Mouse (Mus musculus) frontal cortex, postnatal 10 days (tissue): ENCODE measurements around the gene Pga5.

Experiments used
- DNase-seq, 2 experiments: peaks; one replicate each; pipeline ENCODE4 v3.0.0; 2022; ENCODE audit warnings: low spot score in 2 of 2, mixed read lengths in 1 of 2

Gene Pga5

DNA sequence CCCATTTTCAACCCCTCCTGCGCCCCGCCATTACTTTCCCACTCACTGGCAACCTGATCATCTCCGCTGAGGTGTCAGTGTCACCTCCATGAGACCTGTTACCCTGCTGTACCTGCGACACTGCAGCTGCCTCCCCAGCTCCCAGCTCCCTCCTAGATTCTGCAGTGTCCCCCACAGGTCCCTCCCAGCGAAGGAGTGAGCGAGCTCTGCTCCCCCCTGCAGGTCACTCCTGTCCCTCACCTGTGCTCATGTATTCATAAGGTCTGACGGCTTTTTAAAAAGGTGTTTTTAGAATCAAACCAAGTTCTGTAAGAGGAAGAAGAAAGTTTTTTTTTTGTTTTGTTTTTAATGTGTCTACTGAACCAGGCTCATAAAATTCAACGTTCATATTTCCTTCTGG is 24.3 kb upstream of the Pga5 start:
- no peak for DNase-seq

DNA sequence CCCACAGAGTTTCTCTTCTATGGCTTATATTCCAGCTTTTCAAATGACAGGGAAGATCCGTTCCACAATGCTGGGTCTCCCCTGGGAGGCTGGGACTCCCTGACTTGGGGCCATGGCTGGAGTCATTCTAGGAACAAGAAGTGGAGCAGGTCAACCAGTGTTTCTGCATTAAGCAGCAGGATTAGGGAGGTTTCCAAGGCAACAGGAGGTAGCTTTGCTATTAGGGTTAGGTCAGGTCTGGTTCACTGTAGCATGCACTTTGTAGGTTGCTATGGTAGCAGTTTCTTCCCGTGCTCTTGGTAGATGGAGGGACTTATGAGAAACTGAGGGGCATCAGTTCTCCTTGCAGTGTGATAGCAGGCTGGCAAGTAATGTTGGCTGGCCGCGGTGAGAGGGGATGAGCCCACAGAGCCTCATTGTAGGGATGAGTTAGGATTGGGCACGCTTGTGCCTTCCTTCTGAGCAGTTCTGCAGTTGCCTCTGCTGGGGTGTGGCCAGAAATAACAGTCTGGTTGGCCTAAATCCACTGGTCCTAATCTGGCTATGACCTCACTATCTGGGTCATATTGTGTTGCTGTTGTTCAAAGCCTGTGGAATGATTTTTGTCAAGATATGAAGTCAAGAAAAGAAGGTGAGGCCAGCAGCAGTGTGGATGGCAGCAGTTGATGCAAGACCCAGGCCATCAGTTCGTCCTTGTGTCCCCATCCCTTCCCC is 23.3 kb upstream of the Pga5 start:
- DNase-seq, result no peak

DNA sequence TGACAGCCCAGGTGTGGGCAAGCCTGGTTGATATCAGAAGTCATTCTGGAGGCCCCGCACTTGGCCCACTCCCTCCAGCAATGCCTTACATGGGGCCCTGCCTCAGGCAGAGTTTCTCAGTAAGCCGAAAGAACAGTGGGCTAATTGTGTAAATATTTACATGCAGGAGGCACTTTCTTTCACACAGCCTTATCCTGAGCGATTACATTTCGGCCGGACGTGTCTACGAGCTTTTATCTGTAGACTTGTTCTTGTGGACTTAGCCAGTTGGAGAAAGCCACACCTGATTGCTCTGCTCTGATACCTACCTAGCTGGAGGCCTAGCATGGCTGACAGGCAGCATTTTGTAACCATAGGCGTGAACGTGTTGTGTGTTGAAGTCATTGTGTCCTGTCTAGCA is 22.0 kb upstream of the Pga5 start:
- no peak for DNase-seq

DNA sequence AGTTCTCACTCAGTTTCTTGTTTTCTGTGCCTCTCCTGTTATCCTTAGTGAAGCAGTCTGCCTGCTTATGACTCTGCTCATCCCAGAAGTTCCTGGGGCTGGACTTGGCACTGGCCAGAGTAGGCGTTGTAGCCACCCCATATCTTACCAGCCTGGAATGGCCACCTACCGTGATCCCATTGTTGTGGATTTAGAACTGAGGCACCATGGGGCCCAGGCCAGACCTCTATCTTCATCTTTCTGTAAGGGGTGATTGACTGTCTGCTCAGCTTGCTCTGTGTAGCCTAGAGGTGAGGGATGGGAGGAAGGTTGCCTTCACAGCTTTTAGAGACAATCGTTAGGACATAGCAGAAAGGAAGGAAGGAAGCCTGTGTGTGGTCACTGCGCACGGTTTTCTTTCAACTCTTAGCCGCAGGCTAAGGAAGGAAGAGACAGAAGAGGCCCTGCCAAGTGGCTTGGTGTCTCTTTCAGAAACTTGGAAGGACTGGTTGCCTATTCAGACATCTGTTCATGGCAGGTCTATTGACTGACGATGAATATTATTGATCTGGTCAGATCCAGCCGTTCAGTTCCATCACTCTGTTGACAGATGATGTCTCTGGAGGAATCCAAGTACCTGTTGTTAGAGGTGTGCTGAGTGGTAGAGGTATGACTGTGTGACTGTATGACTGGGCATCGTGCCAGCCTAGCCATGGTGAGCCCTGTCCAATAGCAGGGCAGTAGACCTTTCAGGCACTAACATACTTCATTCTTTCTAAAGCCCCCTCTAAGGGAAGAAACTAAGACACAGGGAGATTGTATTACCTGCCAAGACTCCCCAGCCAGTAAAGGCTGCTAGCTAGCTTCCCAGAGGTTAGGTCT is 20.5 kb upstream of the Pga5 start:
- no peak for DNase-seq

DNA sequence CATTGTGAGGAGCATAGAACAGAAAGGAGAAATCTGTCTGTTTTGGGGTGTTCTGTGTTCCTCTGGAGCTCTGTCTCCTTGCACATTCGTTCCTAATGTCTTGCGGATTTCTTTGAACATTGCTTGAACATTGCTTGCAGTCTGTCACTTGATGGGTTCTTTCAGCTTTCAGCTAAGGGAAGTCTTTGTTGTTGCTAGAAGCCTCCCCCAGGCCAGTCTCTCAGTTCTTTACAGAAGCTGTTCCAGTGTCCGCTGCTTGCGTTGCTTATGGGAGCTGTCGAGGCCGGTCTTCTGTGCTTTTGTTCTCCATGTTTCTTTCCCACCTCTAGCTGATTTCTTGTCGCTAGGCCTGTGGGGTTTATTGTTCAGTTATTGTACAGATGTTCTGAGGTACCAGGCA is 17.9 kb upstream of the Pga5 start:
- DNase-seq, result no peak

DNA sequence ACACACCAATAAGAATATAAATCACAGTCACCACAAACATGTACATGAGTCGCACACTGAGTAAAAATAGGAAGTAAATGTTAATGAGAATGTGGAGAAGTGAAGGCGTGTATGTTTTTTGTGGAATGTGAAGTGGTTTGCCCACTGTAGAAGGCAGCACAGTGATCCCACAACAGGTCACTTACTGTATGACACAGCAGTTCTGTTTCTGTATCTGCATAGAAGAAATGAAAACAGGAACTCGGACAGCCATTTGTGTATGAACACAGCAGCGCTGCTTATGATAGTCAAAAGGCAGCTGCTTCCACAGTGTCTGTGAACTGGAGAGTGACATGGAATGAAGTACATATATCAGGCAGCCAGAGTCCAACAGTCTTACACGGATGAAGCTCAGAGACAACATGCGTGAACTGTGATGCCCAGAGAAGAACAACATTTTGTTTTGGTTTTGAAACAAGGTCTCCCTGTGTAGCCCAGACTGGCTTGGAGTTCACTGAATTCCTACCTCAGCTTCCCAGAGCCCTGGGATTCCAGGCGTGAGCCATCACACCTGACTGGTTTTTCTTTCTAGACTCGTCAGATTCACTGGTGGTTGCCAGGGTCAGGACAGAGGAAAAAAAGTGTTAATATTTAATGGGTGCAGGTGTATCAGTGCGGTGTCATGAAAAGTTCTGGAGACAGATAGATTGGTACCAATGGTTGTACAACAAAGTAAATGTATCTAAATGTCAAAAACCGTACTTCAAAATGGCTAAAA is 16.2 kb upstream of the Pga5 start:
- no peak for DNase-seq

DNA sequence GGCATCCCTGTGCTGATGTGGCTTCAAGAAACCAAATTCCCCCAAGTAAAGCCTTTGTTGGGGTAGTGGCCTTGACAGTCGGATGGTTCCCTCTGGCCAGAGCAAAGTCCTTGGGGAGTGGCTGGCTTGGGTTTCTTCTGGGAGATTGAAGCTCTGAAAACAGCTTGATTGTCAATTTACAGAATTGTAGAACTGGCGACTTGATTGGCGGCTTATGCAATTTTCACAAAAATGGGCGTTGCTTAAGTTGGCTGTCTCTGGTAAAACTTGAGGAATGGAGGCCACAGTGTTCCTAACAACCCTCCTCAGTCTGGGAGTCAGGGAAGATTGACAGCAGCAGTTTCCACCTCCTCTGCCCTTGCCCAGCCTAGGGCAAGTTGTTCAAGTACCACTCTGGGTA is 14.5 kb upstream of the Pga5 start:
- no peak for DNase-seq

DNA sequence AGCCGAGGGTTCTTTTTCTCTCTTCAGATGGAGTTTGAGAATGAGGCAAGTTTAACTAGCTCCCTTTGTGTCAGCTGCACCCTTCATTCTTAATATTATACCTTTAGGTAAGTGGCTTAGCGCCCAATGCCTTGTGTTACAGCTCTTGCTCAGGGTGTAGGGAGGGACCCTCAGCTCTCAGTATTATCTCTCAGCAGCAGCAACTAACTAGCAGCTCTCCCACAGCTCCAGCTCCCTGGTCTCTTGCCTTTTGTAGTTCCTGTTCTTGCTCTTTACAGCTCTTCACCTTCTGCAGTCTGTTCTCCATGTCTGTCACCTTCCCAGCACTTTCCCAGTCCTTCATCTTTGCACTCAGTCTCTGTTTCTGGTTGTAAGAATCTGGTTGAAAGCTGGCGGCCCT is 13.8 kb upstream of the Pga5 start:
- no peak for DNase-seq

DNA sequence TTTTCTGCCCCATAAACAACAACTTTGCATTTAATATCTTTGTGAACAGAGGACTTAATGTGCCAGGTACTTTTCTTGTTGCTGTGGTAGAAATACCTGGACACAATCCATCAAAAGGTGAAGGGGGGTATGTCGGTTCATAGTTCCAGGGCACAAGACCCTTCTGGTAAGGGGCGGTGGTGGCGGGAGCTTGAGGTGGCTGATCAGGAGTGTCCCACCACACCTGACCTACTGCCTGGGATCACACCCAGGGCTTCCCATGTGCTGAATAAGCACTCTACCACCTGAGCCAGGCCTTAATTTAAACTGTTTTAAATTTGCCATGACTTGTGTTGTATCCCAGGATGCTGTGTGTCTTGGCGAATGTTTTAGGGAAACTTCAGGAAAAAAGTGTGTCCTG is 13.2 kb upstream of the Pga5 start:
- no peak for DNase-seq

DNA sequence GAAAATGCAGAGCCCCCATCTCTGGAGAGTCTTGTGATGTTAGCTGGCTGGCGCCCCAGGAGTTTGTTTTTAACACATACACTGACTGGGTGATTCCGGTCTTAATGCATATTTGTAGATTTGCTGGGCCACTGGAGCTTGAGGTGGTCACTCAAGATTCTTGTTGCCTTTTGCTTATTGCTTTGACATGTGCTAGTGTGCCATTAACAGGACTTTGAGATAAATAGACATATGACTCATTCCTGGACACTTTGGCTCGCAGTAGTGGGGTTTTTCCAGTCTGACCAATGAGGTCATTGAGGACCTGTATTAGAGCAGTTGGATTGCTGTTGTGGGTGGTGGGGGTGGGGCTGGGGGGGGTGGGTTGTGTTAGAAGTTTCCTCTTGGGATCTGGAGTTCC is 12.5 kb upstream of the Pga5 start:
- no peak for DNase-seq

DNA sequence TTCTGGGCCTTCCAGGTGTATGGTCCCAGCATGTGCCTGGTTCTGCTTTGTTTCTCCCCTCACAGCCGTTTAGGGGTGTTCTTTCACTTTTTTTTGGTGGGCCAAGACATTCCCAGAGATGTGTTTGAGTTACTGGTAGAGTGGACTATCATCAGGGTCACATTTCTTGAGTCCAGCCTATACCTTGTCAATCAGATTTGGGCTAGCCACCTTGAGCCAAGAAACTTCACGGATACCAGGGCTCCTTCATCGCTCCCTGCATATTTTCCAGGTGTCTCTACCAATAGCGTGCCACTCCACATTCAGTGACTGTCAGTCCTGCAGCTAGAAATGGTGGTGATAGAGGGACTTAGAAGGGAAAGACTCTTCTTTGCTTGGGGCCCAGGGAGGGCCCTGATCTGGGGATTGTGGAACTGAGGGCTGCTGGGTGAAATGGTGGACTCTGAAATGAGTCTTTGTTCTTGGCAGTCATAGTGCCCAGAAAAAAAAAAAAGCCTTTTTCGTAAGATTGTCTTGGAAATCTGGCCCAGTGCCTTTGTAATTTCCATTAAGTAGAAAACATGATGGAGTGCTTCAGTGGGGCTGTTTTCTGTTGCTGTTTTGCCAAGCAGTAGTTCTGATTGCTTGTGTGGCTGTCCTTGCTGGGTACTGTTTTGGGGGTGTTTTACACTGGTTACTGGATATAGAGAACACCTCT is 11.7 kb upstream of the Pga5 start:
- no peak for DNase-seq

DNA sequence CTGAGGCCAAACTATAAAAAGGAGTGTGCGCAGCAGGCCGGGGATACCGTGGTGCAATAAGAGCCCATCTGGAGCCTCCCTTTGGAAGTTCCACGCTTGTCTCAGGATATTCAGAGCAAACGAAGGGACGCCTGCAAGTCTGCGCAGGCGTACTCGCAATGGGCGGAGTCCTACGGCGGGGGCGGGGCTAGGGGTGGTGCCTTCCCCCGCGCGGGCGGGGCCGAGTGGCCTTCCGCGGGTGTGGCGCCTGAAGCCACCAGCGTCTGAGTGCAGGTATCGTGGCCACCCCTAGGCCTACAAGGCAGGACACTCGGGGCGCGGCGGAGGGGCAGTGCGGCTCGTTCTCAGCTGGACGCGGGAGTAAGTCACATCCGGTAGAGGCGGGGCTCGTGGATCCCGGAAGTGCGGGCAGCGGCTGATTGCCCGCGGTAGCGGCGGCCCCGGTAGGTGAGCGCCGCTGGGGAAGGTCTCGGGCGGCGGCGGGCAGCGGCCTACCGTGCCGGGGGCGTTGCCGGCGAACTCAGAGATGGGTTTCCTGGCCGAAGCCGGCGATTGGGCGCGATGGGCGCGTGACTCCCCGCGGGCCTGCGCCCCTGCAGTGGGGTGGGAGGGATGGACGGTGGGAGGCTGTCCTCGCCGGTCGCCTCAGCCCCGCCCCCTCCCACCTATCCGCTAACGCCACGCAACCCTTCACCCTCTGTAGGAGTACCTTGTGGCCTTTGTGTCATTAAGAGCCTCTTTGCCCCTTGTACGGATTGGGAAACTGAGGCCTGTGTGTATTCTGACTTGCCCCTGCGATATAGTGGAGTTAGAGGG is 10.9 kb upstream of the Pga5 start, which contains the start of gene Vps37c:
Vps37c (plus strand) TSS at position 199 of the 816 bp plus-strand sequence.
- peak; percentile 85 to 91 for DNase-seq

DNA sequence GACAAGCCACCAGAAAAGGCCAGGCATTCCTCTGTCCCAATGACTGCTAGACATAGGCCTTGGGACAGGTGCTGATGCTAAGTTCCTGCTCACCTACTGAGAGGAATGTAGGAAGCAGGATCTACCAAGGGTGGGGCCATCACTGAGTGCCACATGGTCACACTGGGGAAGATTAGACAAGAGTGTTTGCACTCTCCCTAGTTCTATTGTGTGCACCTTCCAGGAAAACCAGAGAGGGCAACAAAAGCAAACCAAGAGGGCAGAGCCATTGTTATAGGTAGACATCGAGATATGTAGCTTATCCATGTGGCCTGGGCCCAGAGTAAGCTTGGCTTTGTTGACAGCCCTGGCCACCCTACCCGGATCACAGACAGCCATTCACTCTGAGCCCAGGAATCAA is 7.9 kb upstream of the Pga5 start:
- DNase-seq, result no peak

DNA sequence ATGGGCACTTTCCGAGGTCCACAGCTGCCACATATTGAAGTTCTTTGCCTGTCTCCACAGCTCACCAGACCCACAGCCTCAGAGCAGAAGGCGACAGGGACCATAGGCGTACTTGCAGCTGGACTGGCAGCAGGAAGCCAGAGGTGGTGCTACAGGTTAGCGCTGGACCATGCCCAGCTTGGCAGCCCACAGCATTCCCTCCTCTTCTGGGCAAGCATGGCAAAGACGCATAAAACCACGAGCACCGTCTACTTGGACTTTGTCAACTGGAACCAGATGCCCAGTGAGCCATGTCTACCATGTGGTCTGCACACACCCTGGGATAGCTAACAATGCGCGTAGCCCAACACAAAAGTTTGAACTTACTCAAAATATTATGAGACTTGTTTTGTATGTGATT is 7.2 kb upstream of the Pga5 start:
- DNase-seq, result no peak

DNA sequence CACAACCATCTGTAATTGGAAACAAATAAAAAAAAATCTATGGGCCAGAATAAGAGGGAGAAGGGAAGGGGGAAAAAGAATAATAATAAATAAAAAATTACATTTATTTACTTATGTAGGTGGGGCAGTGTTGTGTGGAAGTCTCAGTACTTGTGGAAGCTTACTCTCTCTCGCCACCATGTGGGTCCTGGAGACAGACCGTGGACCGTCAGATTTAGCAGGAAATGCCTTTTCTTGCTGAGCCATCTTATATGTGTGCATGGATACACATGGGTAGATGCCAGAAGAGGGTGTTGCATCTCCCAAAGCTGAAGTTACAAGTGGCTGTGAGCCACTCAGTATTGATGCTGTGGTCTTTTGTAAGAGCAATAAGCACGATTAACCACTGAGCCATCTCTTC is 3.7 kb upstream of the Pga5 start:
- DNase-seq, result no peak

DNA sequence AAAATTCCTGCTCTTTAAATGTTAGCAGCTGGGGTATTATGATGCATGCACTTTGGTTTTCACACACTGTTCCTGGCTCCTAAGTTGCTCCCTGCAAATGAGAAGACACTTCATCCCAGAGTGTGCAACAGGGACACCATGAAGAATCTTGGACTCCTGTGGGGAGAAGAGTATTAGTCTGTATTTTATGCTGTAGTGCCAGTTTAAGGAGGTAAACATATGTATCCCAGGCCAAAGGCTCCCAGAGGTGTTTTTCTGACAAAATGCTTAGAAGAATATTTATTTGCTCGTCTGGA is 849 bp upstream of the Pga5 start:
- no peak for DNase-seq

DNA sequence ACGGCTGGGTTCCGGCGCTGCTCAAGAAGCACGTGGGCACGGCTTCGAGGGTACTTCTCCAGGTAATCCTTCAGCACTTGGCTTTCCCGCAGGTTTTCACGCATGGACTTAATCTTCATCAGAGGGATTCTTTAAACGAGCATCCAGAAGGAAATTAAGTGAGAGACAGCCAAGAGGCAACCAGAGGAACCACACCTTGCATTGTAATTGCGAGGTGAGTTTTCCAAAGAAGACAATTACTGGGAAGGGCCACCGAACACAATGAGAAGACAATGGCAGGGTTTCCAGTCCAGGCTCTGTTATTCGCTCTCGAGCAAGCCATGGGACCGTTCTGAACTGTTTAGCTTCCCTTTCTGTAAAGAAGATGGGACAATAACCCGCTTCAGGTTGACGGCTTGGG is 1.2 kb downstream of the Pga5 start:
- DNase-seq, result no peak

DNA sequence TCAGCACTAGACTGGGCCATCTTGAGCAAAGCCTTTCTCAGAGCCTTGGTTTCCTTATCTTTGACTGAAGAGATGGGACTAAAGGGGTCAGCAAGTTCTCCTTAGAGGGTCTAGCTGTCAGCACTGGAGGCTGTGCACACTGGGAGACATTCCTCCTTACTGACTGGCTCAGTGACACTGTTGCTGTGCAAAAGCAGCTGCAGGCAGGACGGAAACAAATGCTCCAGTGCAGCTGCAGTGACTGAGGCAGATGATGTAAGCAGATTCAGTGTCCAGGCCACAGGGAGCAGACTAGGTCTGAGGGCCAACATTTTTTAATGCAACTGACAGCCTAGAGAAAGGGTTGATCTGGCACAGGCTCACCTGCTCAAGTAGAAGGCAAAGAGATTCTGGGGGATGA is 4.6 kb downstream of the Pga5 start:
- DNase-seq, result no peak

DNA sequence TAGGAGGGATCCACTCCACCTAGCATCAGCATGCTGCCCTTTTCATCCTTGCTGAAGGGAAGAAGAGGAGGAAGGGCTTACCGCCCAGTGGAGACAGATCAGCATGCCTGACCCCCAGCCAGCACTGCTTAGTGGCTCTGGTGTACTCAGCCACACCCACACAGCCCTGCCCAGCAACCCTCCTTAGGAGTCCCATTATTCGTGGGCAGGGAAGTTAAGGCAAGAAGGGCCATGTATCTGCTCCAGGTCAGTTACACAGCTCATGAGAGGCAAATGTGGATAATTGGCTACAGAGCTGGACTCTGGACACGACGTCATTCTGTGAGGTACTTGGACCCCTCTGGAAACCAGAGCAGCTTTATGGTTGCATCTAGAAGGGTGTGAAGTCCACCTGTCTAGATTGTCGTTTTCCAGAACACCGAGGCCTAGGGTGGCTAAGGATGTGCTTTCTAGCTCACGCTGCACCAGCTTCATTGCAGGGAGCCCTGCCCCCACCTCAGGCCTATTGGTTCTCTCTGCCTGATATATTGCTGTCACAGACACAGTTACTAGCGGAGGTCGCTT is 5.9 kb downstream of the Pga5 start:
- no peak for DNase-seq

DNA sequence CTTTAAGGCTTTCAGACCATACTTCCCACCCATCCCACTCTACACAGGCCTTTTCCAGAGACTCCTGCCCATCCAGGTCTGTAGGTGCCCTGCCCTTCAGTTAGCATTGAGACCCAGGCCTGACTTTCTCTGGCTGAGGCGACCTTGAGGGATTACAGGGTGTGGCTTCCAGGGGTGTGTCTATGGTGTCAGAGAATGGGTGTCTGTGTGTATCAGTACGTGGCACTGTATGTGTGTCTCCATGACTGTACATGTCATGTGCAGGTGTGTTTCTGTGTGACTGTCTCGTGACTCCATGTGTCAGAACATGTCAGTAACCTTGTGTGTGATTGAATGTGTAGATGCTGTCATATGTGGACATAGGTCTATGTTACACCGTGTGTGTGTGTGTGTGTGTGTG is 6.6 kb downstream of the Pga5 start:
- no peak for DNase-seq

DNA sequence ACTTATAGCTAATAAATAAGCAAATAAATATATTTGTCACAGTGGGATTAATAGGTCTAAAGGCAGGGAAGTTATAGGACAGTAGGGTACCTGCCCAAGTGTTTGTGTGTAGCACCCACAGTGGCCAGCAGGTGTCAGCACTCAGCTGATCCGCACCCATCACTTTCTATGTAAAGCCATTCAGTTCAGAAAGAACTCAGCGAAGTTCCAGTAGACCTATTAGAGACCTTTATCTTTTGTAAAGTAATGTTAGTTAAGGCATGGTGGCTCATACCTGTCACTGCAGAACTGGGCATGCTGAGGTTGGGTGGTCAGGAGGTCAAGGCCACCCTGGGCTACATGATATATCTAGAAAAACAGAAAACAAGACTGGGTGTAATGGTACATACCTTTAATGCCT is 12.4 kb downstream of the Pga5 start:
- DNase-seq, result peak in 1 of 2 experiments; percentile 57
